Comparison of ENCODE assay signal across 9 mouse cellular contexts in the genomic region with DNA sequence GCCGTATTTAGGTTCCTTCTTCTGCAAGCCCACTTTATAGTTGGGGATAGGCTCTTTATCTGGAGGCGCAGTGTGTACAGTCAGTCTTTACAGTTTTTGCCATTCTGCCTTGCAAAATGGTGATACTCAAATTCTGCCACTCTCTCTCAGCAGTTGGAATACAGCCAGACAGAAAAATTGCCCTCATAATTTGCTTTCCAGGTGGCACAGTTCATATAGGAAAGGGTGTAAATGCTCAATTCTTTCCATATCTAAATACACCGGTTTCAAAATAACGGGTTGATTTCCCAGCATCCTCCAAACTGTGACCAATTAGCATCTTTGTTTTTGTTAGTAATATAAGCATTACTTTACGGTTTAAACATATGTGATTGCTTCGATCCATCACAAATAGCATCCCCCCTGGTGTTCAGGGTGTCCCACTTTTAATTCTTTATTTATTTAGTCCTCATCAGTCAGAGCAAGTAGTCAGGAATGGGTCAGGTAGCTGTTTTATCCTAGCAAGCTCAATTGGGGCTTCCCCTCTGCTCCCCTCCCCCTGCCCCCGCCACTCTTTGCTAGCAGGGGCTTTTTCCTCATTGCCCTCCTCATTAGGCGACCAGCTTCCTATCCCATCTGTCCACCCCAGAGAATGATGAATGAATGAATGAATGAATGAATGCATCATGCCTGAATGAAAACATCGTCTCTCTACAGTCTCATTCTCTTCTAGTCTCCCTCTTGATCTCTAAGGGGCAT. TPM values are rescaled to one million over a fixed set of nuclear protein-coding genes. Genes with fewer than 3 reads are reported as not detected.
DNase-seq lines count a peak whose midpoint lies in the region; ATAC-seq and TF ChIP-seq lines count a peak whose summit lies in the region.
"Had no signal": no experiment of that assay in that cellular context is flagged by ENCODE, and none has a peak within 500 bp of the region (broad histone marks: within the 10 kb centered on the region; RNA-seq: fewer than 3 reads in every experiment).

No protein-coding gene starts in this region.

- ATAC-seq in forebrain, embryonic 12.5 days (ENCODE audit: low FRiP score), result peak; percentile 70
- ATAC-seq in intestine, embryonic 15.5 days, result peak; percentile 40

- no peak for TF ChIP-seq POLR2A in myocyte (IDR thresholded peaks at IDR 0.05; ENCODE audit: insufficient read length, low read depth)

- peak overlapping the region; percentile 46 for H3K4me3 ChIP-seq in left cerebral cortex, adult 2 months
- H3K4me3 ChIP-seq in forebrain, embryonic 12.5 days (replicated peaks), result peak overlapping the region; percentile 25
- peak overlapping the region; percentile 10; the same call in 1 of the 2 replicates for H3K4me3 ChIP-seq in intestine, embryonic 15.5 days (replicated peaks)
- no peak overlapping the region for H3K4me3 ChIP-seq in myocyte

- peaks cover 17% of the 10 kb centered on the region for H3K4me1 ChIP-seq in forebrain, embryonic 12.5 days
- 0 out of 2 replicates have a peak, but pooled peaks cover 5% of the 10 kb centered on the region for H3K4me1 ChIP-seq in intestine, embryonic 15.5 days (replicated peaks)

- H3K27me3 ChIP-seq in forebrain, embryonic 12.5 days, result no peaks in the 10 kb centered on the region
- no peaks in the 10 kb centered on the region for H3K27me3 ChIP-seq in intestine, embryonic 15.5 days (replicated peaks)
- no peaks in the 10 kb centered on the region for H3K27me3 ChIP-seq in myocyte (ENCODE audit: control insufficient read depth, insufficient read depth, insufficient read length)

- H3K27ac ChIP-seq in left cerebral cortex, adult 2 months, result peak overlapping the region; percentile 82
- peak overlapping the region; percentile 90 for H3K27ac ChIP-seq in forebrain, embryonic 12.5 days
- H3K27ac ChIP-seq in intestine, embryonic 15.5 days, result no peak overlapping the region

- H3K36me3 ChIP-seq in forebrain, embryonic 12.5 days (replicated peaks), result no peaks in the 10 kb centered on the region
- no peaks in the 10 kb centered on the region for H3K36me3 ChIP-seq in intestine, embryonic 15.5 days
- no peaks in the 10 kb centered on the region for H3K36me3 ChIP-seq in myocyte (ENCODE audit: control insufficient read depth, insufficient read depth)

- intact Hi-C loops in left cerebral cortex, adult 2 months (cut with DNase I), result loop anchor here (5.0 kb wide), 1 partner anchor 64 kb away; a partner anchor contains a TSS
- intact Hi-C loops in left cerebral cortex, postnatal 25 days (cut with DNase I), result loop anchor here (2.0 to 5.0 kb wide), 2 partner anchors 22 to 64 kb away; a partner anchor contains a TSS

- no peak for TF ChIP-seq CTCF in left cerebral cortex, adult 2 months (IDR thresholded peaks at IDR 0.05)

- DNase-seq in left cerebral cortex, adult 2 months (ENCODE audit: extremely low spot score in 1 of 2, low spot score in 2 of 2), result no peak
- DNase-seq in left cerebral cortex, postnatal 25 days (ENCODE audit: low spot score in 2 of 2), result no peak
- DNase-seq in Muller cell, postnatal 12 days (ENCODE audit: inconsistent ontology term), result no peak
- DNase-seq in frontal cortex, adult 2 months (ENCODE audit: extremely low spot score in 1 of 2, low spot score in 1 of 2), result no peak

- WGBS in forebrain, embryonic 12.5 days, result 44% methylated on average over 9 of the region's 9 CpGs
- WGBS in intestine, embryonic 15.5 days, result 46% methylated on average over 9 of the region's 9 CpGs

- peak overlapping the region; percentile 56; the same call in 1 of the 2 replicates for H3K9ac ChIP-seq in forebrain, embryonic 12.5 days
- no peak overlapping the region for H3K9ac ChIP-seq in intestine, embryonic 15.5 days

- H3K9me3 ChIP-seq in forebrain, embryonic 12.5 days, result no peaks in the 10 kb centered on the region
- H3K9me3 ChIP-seq in intestine, embryonic 15.5 days, result no peaks in the 10 kb centered on the region

- no peak overlapping the region for H3ac ChIP-seq in myocyte (ENCODE audit: control insufficient read depth, insufficient read length)

- peak overlapping the region; percentile 47 for H3K4me2 ChIP-seq in forebrain, embryonic 12.5 days
- H3K4me2 ChIP-seq in intestine, embryonic 15.5 days (replicated peaks), result peak overlapping the region; percentile 61
- peak overlapping the region; percentile 55 for H3K4me2 ChIP-seq in myocyte (ENCODE audit: low read depth)

- H3K79me2 ChIP-seq in myocyte (ENCODE audit: control insufficient read depth, insufficient read depth), result no peaks in the 10 kb centered on the region

TF ChIP-seq in myocyte, 11 proteins besides CTCF, POLR2A, EP300 and RAD21:
- no peak for TF ChIP-seq MAX (IDR thresholded peaks at IDR 0.05; ENCODE audit: low read depth)
- no peak for TF ChIP-seq USF1 (IDR thresholded peaks at IDR 0.05; ENCODE audit: low read depth)
- no peak for TF ChIP-seq TCF3 (IDR thresholded peaks at IDR 0.05; ENCODE audit: insufficient read length, low read depth)
- no peak for TF ChIP-seq POLR2AphosphoS2 (IDR thresholded peaks at IDR 0.05; ENCODE audit: insufficient read length, low read depth)
- TF ChIP-seq REST (IDR thresholded peaks at IDR 0.05; ENCODE audit: insufficient read depth, insufficient read length), result no peak
- no peak for TF ChIP-seq CEBPB (IDR thresholded peaks at IDR 0.05; ENCODE audit: insufficient read depth, poor library complexity, severe bottlenecking)
- no peak for TF ChIP-seq SRF (IDR thresholded peaks at IDR 0.05; ENCODE audit: control insufficient read depth, insufficient read length, low read depth)
- no peak for TF ChIP-seq MYOG (IDR thresholded peaks at IDR 0.05; ENCODE audit: control insufficient read depth in 1 of 3, insufficient read depth in 1 of 3, insufficient read length in 2 of 3, low read depth in 2 of 3)
- TF ChIP-seq TCF12 (IDR thresholded peaks at IDR 0.05; ENCODE audit: insufficient read depth, poor library complexity, severe bottlenecking), result no peak
- no peak for TF ChIP-seq MYOD1 (IDR thresholded peaks at IDR 0.05; ENCODE audit: control insufficient read depth in 1 of 3, insufficient read length in 2 of 3, low read depth in 2 of 3)
- TF ChIP-seq E2F4 (IDR thresholded peaks at IDR 0.05; ENCODE audit: insufficient read depth), result no peak

RNA-seq across cellular contexts. Expression of a gene that starts 2.2 kb away (rescaled TPM):
- total RNA-seq in left cerebral cortex, adult 2 months (2021), result under 1 TPM in 1 of 2 experiments, not detected in 1; 0.35 TPM
- under 1 TPM in 1 of 2 experiments, not detected in 1; 0.46 TPM for total RNA-seq in left cerebral cortex, postnatal 25 days (2021)
- polyA plus RNA-seq in forebrain, embryonic 12.5 days (2016; fragmentation: Nextera tagmentation; extraction: Ambion mirVana), result not detected in 2 replicates
- polyA plus RNA-seq in intestine, embryonic 15.5 days (2015; fragmentation: Nextera tagmentation; extraction: Ambion mirVana), result 0.19 TPM in 1 of 2 replicates, not detected in the other
- 303 TPM for polyA plus RNA-seq in myocyte (2012; fragmentation: generic; extraction: Trizol)
- polyA plus RNA-seq in frontal cortex, adult 2 months (2012; rRNA removed), result 1.1 and 1.4 TPM in 2 replicates
- total RNA-seq: granulocyte monocyte progenitor cell, adult 5-6 weeks; monocyte, adult 5-6 weeks had no signal

RNA-seq across cellular contexts. Expression of a gene that starts 11.0 kb away (rescaled TPM):
- not detected for total RNA-seq in left cerebral cortex, adult 2 months (2021)
- total RNA-seq in left cerebral cortex, postnatal 25 days (2021), result not detected
- polyA plus RNA-seq in forebrain, embryonic 12.5 days (2016; fragmentation: Nextera tagmentation; extraction: Ambion mirVana), result not detected in 2 replicates
- polyA plus RNA-seq in intestine, embryonic 15.5 days (2015; fragmentation: Nextera tagmentation; extraction: Ambion mirVana), result not detected in 2 replicates
- polyA plus RNA-seq in myocyte (2012; fragmentation: generic; extraction: Trizol), result 0.37 TPM
- not detected in 2 replicates for polyA plus RNA-seq in frontal cortex, adult 2 months (2012; rRNA removed)
- total RNA-seq: granulocyte monocyte progenitor cell, adult 5-6 weeks had no signal

RNA-seq across cellular contexts. Expression of a gene that starts 12.5 kb away (rescaled TPM):
- 100 to 1,000 TPM; 709 to 735 TPM for total RNA-seq in left cerebral cortex, adult 2 months (2021)
- total RNA-seq in left cerebral cortex, postnatal 25 days (2021), result 100 to 1,000 TPM; 675 to 703 TPM
- polyA plus RNA-seq in forebrain, embryonic 12.5 days (2016; fragmentation: Nextera tagmentation; extraction: Ambion mirVana), result 16.6 and 17.7 TPM in 2 replicates
- polyA plus RNA-seq in intestine, embryonic 15.5 days (2015; fragmentation: Nextera tagmentation; extraction: Ambion mirVana), result 6.8 and 8.1 TPM in 2 replicates
- 42.4 TPM for polyA plus RNA-seq in myocyte (2012; fragmentation: generic; extraction: Trizol)
- polyA plus RNA-seq in frontal cortex, adult 2 months (2012; rRNA removed), result 296 and 312 TPM in 2 replicates

RNA-seq across cellular contexts. Expression of a gene that starts 31.3 kb away (rescaled TPM):
- 10 to 100 TPM; 25.1 to 30.1 TPM for total RNA-seq in left cerebral cortex, adult 2 months (2021)
- 10 to 100 TPM; 30.8 to 31.1 TPM for total RNA-seq in left cerebral cortex, postnatal 25 days (2021)
- 80.5 and 86.7 TPM in 2 replicates for polyA plus RNA-seq in forebrain, embryonic 12.5 days (2016; fragmentation: Nextera tagmentation; extraction: Ambion mirVana)
- polyA plus RNA-seq in intestine, embryonic 15.5 days (2015; fragmentation: Nextera tagmentation; extraction: Ambion mirVana), result 15.0 and 15.3 TPM in 2 replicates
- polyA plus RNA-seq in myocyte (2012; fragmentation: generic; extraction: Trizol), result 14.4 TPM
- 27.5 and 28.1 TPM in 2 replicates for polyA plus RNA-seq in frontal cortex, adult 2 months (2012; rRNA removed)

RNA-seq across cellular contexts. Expression of a gene that starts 42.3 kb away (rescaled TPM):
- total RNA-seq in left cerebral cortex, adult 2 months (2021), result 10 to 100 TPM; 15.2 to 16.9 TPM
- total RNA-seq in left cerebral cortex, postnatal 25 days (2021), result 10 to 100 TPM; 22.8 to 31.9 TPM
- polyA plus RNA-seq in forebrain, embryonic 12.5 days (2016; fragmentation: Nextera tagmentation; extraction: Ambion mirVana), result 208 and 267 TPM in 2 replicates
- polyA plus RNA-seq in intestine, embryonic 15.5 days (2015; fragmentation: Nextera tagmentation; extraction: Ambion mirVana), result 984 and 1,087 TPM in 2 replicates
- polyA plus RNA-seq in myocyte (2012; fragmentation: generic; extraction: Trizol), result 206 TPM
- polyA plus RNA-seq in frontal cortex, adult 2 months (2012; rRNA removed), result 6.9 and 8.7 TPM in 2 replicates
- total RNA-seq: granulocyte monocyte progenitor cell, adult 5-6 weeks; monocyte, adult 5-6 weeks had no signal

Comparison
In these comparisons a context has a peak if more than half of its experiments do, and no peak if none do; other contexts are left out.
1. RNA of a gene that starts 2.2 kb away (polyA plus RNA-seq): 303 TPM in myocyte (single experiment); 1.1 to 1.4 TPM in frontal cortex, adult 2 months, 0.19 TPM in intestine, embryonic 15.5 days and not detected in forebrain, embryonic 12.5 days; every median in the first group is over 100 times any median in the second.
2. Peak in every context shown above with its lines, with median percentiles within 50 percentile points of each other: H3K4me2 ChIP-seq.